Mouse (Mus musculus) 416B (cell line): ENCODE results near the gene Nxph1.

Experiments
- DNase-seq: peaks from one replicate; pipeline ENCODE4 v3.0.0; 2011; ENCODE audit warnings: low read depth

Nxph1 gene

DNA sequence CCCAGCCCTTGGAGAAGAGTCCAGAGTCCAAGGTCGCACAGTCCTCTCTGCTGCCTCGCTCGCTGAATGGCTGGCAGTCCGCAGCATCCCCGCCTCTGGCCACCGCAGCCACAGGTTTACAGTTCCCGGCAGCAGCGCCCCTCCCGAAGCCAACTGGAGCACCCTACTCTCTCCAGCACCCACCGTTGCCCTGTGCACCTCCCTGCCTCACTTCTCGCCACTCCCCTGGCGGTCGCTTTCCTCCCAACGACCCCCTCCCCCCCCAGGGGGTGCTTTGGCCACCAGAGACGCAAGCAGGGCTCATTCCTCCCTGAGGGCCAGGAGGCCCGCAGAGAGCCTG, at the start of gene Nxph1:
Gene Nxph1, plus strand, starts transcription at position 301 of the 340 bp plus-strand sequence.
- DNase-seq, result no peak

DNA sequence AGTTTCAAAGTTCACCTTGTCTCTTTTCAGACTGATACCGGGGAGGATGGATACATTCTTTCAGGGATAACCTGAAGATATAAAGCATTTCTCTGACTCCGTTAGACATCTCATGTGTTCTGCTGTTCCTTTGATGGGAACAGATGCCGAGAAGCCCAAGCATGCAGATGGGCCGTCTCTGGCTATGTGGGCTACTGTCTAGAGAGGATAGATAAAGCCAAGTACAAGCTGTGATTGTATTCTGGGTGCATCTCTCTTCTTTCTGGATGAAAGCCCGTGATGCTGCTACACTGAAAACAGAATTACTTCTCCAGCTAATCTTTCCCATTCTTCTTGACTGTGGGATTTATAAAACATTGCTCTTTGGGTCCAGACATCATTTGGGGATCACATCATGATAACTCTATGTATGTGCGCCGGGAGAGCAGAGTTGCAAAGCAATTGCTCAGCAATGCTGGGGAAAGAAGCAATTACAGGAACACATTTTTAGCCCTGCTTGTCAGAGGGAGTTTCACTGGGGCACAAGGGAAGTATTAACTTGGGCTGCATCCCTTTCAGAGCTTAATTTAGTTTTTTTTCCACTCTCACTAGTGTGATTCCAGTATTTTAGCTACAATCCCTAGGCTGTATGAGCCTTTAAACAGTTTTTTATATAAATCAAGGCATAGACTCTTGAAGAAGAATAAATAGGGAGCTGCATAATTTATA, 48.1 kb upstream of the Nxph1 start:
- DNase-seq, result no peak

DNA sequence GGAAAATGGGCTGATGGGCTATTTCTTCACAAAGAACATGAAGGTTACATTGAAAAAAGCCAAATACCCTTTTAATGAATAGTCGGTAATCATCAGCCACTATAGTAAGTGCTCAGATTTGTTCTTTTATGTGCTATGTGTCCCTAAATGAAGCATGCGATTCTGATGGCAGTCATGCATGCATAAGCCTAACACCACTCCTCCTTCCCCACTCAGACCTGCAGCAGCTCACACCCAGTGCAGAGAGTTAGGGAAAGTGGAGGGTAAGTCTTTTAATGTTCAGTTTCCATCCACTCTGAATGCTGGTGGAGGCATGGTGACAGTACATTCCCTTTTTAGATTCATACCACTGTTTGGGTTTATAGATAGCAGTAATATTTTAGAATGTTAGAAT, 47.5 kb upstream of the Nxph1 start:
- DNase-seq, result no peak

DNA sequence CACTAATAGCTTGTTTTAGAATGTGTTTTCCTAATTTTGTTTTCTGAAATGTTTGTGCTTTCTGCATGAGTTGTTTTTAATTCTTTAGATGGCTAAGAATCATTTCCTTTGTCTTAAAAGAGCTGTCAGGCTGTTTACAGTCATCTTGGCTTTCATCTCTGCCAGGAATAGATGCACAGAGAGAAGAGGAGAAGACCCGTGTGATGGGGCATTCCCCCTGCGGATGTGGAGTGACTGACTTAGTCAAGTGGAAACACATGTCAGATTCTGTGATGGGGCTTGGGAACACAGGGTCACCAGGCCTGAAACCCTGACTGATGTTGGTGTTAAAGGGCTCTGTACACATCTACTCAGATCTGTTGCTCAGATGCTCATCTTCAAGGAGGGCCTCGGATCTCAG, 40.3 kb upstream of the Nxph1 start:
- no peak for DNase-seq

DNA sequence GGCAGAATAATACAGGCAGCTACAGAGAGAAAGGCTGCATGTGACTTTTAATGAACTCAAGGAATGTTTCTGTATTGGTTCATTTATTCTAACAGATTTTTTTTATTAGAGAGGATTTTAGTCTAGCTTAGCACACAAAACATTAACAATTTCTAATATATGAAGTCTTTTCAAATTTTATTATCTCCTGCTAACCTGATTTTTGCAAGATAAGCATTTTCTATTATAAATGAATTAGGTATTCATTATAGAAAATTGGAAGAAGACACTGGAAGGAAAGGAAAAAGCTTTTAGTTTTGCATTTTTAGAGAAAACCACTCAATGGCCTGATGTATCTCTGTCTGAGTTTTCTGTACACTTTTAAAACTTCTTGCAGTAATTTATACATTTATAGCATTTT, 34.8 kb upstream of the Nxph1 start:
- no peak for DNase-seq

DNA sequence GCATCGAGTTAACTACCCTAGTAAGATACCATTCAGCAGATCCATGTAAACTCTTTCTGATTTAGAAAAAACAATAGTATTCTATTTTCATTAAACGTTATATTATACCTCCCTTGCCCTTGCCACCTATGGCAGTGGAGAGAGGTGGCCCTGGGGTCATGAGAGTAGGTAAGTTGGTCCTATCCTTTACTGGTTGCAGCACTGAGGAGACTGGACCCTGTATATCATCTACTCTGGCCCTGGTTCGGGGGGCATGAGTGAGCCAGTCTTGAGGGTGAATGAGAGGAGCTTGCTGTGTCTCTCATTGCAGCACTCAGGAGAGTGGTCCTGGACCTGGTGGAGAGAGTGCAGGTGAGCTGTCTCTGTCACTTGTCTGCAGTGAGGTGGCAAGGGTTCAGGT, 33.5 kb upstream of the Nxph1 start:
- DNase-seq, result no peak

DNA sequence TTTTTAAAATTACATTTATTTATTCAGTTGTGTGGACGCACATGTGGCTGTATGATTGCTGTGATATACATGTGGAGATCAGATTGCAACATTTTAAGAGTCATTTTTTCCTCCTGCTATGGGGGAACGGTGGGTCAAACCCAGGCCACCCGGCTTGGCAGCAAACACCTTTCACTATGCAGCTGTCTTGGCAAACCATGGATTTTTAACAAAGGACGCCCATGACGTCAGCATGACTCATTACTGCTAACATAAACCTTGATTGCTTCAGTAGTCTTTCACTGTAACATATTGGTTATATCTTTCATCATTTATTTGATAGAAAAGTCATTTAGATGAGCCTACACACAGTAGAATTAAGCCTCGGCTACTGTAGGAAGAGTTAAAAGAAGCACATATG, 23.8 kb upstream of the Nxph1 start:
- DNase-seq, result peak; percentile 26

DNA sequence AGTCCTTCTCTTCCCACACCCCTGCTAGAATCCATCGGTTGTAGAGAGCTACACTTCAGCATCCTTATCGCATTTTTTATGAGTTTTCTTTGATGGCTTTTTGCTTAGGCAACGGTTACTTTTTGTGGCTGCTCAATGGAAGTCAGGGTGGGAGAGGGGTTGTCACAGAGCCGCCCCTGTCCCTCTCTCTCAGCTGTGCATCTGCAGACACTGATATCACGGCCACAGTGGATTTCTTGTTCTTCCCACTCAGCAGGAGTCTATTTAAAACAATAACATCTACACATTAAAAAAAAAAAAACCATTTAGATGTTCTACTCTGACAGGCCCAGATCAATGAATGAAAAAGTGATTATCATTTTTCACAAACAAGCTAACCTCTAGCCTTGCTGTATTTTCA, 13.0 kb upstream of the Nxph1 start:
- no peak for DNase-seq

DNA sequence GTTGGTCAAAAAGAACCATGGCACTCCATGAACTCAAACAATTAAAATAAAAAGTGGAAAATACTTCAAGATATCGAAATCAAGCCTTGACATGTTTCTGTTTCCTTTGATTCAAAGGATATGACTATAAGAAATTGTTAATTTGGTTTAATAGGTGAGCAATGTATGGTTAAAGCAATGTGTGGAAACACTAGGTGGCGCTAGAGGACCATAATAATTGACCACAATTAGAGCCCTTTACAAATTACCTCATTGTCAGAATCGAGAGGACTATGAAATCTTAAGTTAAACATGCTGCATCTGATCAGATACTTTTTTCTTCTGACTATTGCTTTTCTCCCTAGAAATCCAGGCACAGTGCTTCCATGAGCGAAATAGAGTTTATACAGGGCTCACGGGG, 12.5 kb upstream of the Nxph1 start:
- DNase-seq, result peak; percentile 84

DNA sequence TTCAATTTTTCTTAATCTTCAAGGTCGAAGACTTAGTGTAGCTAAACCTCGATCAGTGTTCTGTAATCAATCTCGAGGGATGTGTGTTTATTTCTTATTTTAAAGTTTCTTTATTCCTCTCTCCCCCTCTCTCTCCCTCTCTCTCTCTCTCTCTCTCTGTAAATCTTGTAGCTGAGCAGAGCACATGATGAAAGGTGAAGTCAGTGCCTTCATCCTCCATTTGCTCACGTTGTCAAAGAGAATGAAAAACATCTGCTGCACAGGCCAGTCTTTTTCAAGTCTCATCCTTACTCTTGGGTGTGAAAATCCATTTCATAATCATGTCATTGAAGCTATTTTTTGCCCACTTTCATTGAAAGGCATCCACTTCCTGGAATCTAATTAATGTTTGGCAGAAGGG, 12.1 kb upstream of the Nxph1 start:
- DNase-seq, result no peak

DNA sequence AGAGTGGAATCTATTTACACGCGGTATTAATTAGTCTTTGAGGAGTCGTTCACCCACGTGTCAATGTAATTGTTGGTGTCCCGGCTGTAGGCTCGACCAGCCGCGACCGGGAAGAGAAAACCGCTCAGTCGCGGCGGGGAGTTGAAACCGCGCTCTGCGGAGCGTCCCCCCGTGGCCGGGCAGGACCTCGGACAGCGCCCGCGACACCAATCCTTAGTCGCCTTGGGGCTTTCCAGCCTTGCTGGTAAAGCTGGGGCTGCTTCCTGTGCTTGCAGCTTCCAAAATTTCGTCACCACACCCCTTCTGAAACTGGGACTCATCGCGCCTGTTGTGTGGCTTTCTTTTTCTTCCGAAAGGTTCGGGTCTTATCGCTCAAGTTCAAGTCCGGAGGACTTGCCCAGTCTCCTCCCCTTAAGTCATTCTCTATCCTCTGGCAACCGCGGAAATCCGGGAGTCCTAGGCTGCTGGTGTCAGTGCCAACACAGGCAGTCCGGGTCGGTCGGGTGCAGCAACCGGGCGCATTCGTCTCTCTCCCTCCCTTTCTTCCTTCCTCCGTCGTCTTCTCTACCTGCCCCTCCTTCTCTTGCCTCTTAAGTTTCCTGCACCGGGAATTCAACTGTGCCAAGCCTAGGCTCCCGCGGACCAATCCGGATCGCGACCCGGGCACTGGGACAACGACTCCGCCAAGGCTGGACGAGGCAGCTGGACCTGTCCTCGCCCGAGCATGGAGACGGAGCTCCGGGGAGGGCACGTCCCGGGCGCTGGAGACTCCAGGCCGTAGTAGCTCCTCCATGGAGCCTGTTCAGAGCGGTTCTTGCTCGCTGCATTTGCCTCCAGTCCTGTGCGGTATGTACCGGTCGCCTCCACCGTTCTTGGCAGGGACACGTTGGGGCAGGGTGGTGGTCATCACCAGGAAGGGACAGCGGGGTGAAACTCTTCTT, 510 bp downstream of the Nxph1 start:
- DNase-seq, result no peak

DNA sequence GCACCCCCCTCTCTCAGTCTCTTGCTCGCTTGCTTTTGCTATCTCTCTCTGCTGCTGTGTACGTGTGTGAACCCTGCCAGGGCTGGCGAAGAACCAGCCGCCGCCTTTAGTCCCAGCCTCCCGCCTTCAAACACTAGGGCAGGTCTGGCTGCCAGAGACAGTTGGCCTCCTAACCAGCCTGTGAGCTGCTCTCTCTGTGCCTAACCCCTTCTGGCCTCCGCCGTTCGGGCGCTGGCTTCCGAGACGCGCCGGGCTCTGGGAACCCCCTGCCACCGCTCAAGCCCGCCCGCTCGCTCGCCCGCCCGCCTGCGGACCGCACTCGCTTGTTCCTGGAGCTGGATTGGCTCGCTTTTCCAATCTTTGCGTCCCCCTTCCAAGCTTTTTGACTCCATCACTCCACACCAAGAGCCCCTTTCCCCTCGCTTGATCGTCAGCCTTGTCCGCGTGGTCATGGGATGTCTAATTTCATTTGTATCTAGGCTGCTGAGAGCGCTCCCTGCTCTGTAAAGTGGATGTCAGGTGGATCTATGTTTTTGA, 1.5 kb downstream of the Nxph1 start:
- DNase-seq, result no peak

DNA sequence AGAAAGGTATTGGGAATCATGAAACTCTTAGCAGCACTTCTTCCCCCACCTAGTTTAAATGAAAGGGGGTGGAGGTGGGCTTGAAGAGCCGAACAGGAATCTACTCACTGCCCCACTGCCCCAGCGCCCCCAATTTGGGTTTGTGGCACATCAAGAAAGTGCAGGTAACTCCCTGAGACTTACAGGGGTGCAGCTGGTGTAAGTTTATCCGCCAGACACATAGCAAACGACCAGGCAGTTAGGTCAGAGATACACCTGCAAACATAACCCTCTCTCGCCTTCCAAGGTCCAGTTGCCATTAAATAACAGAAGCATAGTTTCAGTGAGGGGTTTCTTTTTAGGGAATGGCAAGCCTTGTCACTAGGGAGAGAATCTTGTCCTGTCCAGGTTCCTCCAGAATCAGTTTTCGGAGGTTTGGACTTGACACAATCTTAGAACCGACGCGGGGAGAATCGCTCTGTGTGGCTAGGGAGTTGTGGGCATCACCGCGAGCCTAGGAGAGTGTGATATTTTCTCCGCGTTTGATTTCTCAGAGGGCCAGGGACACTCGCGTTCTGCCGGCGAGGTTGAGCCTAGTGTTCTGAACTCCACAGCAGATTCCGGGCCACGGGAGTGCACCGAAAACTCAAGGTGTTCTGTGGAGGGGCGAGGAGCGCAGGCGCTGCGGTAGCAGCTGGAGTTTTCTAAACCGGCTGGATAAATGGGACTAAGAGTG, 2.5 kb downstream of the Nxph1 start:
- DNase-seq, result no peak

DNA sequence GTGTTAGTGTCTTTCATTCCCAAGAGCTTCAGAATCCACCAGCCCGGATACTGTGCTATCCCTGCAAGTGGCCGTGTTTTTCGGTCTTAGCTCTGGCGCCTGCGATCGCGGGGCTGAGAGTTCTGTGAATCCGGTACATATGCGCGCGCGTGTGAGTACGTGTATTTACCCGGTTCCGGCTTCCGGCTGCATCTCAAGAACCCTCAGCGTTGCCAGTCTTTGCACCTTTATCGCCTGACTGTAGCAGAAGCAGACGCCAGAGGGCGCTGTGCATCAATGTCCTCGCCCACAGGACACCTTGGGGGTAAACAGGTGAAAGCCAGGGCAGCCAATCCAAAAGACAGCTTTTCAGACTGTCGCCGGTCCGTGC, 3.1 kb downstream of the Nxph1 start:
- DNase-seq, result no peak

DNA sequence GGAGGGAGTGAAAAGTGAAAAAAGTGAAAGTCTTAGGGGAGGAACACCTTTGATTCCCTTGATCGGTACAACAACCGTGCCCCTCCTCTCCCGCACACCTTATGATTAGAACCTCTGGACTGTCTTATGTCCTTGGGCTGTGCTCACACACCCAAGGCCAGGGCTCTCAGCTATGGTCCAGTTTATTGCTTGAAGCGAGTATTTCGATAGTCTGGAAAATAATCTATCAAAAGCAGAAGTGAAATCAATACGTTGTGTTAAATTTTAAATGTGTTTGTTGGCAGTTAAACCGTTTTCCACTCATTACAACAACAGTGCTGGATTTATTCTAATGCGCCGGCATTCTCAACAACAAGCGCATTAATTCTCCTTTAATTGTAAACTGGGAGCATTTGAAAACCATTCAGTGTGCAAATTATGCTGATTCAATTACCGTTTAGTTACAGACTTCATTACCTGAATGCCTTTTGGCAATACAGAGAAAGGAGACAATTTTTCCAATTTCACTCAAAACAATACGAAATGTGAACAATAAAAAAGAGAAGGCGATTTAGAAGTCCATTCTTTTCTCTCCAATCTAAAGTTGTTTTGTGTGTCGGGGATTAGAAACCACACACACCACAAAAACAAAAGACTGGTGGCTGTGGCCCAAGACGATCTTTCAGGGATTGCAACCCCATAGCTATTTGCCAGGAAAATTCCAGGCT, 3.8 kb downstream of the Nxph1 start:
- DNase-seq, result no peak

DNA sequence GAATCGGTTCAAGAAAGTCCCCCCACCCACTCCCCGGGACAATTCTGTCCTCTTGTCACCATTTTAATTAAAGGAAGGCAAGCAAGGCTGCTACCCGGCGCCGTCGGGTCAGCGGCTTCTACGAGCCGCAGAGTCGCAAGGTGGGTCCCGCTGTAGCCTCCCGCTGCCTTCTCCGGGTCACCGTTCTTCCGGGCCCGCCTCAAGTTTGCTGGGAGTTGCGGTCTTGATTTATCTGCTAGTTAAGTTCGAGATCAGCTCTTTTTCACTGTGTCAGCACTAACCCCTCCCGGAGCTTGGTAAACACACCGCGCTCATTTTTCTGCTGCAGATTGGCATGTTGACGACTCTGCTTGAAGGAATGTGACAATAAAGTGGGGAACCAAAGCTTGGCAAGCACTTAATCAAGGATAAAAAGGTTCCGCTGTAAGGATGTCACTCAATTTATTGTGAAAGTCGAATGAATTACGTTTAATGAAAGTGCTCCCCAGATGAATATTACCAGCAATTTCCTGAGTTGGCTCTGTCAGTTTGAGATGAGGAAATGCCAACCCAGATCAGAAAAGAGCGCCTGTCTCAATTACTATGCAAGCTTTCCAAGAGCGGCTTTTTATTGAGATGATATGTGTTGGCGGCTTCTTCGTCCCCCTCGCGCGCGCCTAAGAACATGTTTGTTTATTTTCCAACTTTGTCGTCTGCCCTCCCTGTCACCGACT, 7.7 kb downstream of the Nxph1 start:
- DNase-seq, result no peak

DNA sequence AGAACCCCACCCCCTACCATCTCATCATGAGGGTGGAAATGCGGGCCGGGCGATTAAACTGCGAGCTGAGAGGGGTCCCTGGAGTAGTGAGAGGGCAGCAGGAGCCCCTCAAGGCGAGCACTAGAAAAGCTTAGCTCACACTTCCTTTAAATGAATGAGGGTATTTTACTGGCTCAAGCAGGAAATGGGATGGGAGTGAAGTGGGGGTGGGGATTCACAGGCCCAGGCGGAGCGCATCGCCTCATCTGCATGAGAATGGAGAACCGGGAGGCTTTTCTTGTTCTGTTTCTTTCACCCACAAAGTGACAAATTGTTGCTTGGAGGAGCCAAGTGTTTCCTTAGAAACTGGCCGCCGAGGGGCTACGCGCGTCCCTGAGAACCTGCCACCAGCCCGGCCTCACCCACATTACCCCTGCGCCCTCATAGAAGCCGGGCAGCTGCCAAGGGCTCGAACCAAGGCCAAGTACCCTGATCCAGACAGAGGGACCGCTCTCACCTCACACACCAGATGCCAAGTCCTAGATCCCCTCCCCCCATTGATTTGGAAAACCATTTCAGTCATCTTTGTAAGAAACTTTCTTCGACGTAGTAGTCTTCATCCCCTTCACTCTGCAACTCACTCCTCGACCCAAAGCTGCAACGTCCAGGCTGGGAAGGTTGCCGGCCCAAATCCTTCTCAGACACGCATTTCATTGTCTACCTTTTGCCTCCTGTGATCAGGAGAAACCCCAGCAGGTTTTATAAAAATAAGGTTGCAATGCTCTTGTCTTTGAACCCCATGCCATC, 8.7 kb downstream of the Nxph1 start:
- no peak for DNase-seq

DNA sequence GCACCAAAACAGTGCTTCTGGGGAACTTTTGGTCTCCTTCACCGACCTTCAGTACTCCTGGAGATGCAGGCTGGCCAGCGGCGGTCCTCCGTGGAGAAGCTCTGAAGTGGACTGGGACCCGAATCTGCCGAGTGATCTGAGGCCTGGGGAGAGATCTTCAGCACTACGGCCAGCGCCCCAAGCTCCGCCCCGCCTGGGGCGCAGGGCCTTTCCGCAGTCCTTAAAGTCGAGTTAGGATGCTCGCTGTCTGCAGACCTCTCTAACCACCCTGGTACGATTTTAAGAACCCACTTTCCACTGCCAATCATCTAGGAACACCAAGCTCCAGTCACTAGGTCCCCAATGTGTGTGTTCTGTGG, 9.3 kb downstream of the Nxph1 start:
- DNase-seq, result no peak

DNA sequence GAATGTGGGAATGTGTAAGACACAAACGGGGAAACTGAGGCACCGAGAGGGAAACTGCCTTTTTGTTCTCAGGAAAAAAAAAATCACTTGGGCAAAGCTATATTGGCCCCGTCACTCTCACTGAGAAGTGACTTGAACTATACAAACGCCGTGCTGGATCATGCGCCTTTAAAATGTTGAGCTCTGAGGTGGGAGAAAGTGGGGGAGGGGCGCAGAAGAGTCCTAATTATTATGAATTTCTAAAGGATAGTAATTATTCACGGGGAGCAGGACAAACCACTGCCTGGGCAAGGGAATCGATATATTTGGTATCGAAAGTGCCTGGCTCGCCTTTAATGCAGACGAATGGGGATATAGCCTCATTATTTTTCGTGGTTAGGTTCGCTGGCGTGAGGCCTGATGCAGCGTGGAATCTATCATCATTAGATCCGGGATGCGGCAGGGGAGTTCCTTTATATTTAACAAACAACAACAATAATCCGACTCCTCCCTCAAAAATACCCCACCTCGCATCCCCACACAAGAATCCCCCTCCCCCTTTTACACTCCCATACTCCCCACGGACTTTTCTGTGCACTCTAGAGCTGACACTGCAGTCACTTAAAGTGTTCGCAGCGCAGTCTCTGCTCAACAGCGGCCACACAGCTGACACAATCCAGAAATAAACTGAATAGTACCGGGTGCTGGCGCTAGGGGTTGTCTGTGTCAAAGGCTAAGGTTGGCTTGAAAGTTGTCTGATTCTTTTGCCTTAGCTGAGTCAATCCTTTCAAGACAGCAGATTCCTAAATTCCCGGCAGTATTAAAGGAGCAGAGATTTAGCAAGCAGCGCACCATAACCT, 10.1 kb downstream of the Nxph1 start:
- DNase-seq, result no peak

DNA sequence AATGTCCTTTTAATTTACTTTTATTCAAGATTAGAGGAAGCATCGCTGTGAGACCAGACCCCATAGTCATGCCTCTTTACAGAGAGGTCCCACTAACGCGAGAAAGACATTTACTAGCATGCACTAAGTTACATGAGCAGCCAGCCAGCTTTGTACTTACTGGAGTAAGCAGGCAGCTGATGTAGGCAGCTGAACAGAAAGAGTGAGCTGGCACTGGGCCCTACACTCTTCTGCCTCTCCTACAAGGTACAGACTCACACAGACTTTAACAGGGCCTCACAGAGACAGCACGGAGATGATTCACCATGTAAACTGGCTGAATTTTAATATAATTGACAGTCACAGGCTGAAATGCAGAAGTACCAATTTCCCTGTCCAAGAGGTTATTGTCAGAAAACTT, 11.6 kb downstream of the Nxph1 start:
- DNase-seq, result no peak
